Comparison of ENCODE assay signal across 9 mouse cellular contexts in genomic region chr6:140282285-140282577, GRCm38 (mm10).
DNase-seq lines count a peak whose midpoint lies in the region; ATAC-seq and TF ChIP-seq lines count a peak whose summit lies in the region.
"Had no signal": no experiment of that assay in that cellular context is flagged by ENCODE, and none has a peak within 500 bp of the region (broad histone marks: within the 10 kb centered on the region; RNA-seq: fewer than 3 reads in every experiment).

No protein-coding gene starts in this region.

- no peak for DNase-seq in hindbrain, embryonic 10.5 days (ENCODE audit: low spot score)
- DNase-seq in lung, postnatal 14 days = peak; percentile 4
- DNase-seq in lung, postnatal 25 days (ENCODE audit: low spot score) = no peak
- peak; percentile 32 for DNase-seq in midbrain, postnatal 0 days (ENCODE audit: low spot score)
- DNase-seq in yolk sac, embryonic 10.5 days (ENCODE audit: low spot score) = no peak
- DNase-seq in cerebellum, postnatal 10 days = no peak

- no peaks in the 10 kb centered on the region for H3K27me3 ChIP-seq in hindbrain, embryonic 10.5 days (ENCODE audit: insufficient read depth, poor library complexity, severe bottlenecking)
- H3K27me3 ChIP-seq in hindbrain, embryonic 13.5 days = no peaks in the 10 kb centered on the region
- H3K27me3 ChIP-seq in heart, embryonic 12.5 days (replicated peaks) = no peaks in the 10 kb centered on the region
- H3K27me3 ChIP-seq in midbrain, postnatal 0 days (ENCODE audit: insufficient read depth, low read length) = no peaks in the 10 kb centered on the region

- no peak overlapping the region for H3K4me2 ChIP-seq in hindbrain, embryonic 13.5 days
- no peak overlapping the region; the same call in 1 of the 2 replicates for H3K4me2 ChIP-seq in heart, embryonic 12.5 days
- H3K4me2 ChIP-seq in midbrain, postnatal 0 days (ENCODE audit: low read depth, low read length, poor library complexity, severe bottlenecking) = no peak overlapping the region

- peak overlapping the region; percentile 35; the same call in 1 of the 2 replicates for H3K27ac ChIP-seq in hindbrain, embryonic 10.5 days
- H3K27ac ChIP-seq in hindbrain, embryonic 13.5 days = no peak overlapping the region
- H3K27ac ChIP-seq in heart, embryonic 12.5 days (ENCODE audit: poor library complexity, severe bottlenecking) = peak overlapping the region; percentile 54; the same call in 1 of the 2 replicates
- H3K27ac ChIP-seq in midbrain, postnatal 0 days (ENCODE audit: low read depth, low read length) = no peak overlapping the region
- H3K27ac ChIP-seq: embryonic facial prominence, embryonic 10.5 days had no signal

- WGBS in hindbrain, embryonic 10.5 days = 68% methylated on average over 7 of the region's 7 CpGs
- WGBS in hindbrain, embryonic 13.5 days = 71% methylated on average over 7 of the region's 7 CpGs
- WGBS in heart, embryonic 12.5 days = 58% methylated on average over 7 of the region's 7 CpGs
- 36% methylated on average over 7 of the region's 7 CpGs for WGBS in midbrain, postnatal 0 days

- H3K9ac ChIP-seq in hindbrain, embryonic 13.5 days = no peak overlapping the region
- H3K9ac ChIP-seq in heart, embryonic 12.5 days = no peak overlapping the region
- H3K9ac ChIP-seq in midbrain, postnatal 0 days (replicated peaks; ENCODE audit: low read length, poor library complexity, severe bottlenecking) = no peak overlapping the region

- no peak for TF ChIP-seq CTCF in midbrain, postnatal 0 days (IDR thresholded peaks at IDR 0.05)

- ATAC-seq in hindbrain, embryonic 13.5 days (ENCODE audit: low FRiP score) = no peak
- no peak for ATAC-seq in heart, embryonic 12.5 days (ENCODE audit: insufficient number of reproducible peaks, low FRiP score)
- ATAC-seq in midbrain, postnatal 0 days (ENCODE audit: low FRiP score) = no peak

- H3K9me3 ChIP-seq in hindbrain, embryonic 10.5 days = no peaks in the 10 kb centered on the region
- H3K9me3 ChIP-seq in hindbrain, embryonic 13.5 days = no peaks in the 10 kb centered on the region
- no peaks in the 10 kb centered on the region for H3K9me3 ChIP-seq in heart, embryonic 12.5 days (replicated peaks)
- H3K9me3 ChIP-seq in midbrain, postnatal 0 days (ENCODE audit: low read length) = no peaks in the 10 kb centered on the region
- H3K9me3 ChIP-seq: embryonic facial prominence, embryonic 10.5 days had no signal

- H3K36me3 ChIP-seq in hindbrain, embryonic 10.5 days = no peaks in the 10 kb centered on the region
- H3K36me3 ChIP-seq in hindbrain, embryonic 13.5 days = no peaks in the 10 kb centered on the region
- no peaks in the 10 kb centered on the region for H3K36me3 ChIP-seq in heart, embryonic 12.5 days
- H3K36me3 ChIP-seq in midbrain, postnatal 0 days (ENCODE audit: insufficient read depth, low read length) = no peaks in the 10 kb centered on the region
- H3K36me3 ChIP-seq: embryonic facial prominence, embryonic 10.5 days had no signal

- no peak overlapping the region for H3K4me3 ChIP-seq in hindbrain, embryonic 10.5 days
- no peak overlapping the region for H3K4me3 ChIP-seq in hindbrain, embryonic 13.5 days
- H3K4me3 ChIP-seq in heart, embryonic 12.5 days = no peak overlapping the region
- H3K4me3 ChIP-seq in midbrain, postnatal 0 days (ENCODE audit: low read depth, low read length) = no peak overlapping the region
- H3K4me3 ChIP-seq: embryonic facial prominence, embryonic 10.5 days had no signal

- H3K4me1 ChIP-seq in hindbrain, embryonic 10.5 days (replicated peaks) = peaks cover 14% of the 10 kb centered on the region; the same call in 1 of the 2 replicates
- H3K4me1 ChIP-seq in hindbrain, embryonic 13.5 days (replicated peaks) = peaks cover 7% of the 10 kb centered on the region; the same call in 1 of the 2 replicates
- H3K4me1 ChIP-seq in heart, embryonic 12.5 days (replicated peaks) = peaks cover 19% of the 10 kb centered on the region
- H3K4me1 ChIP-seq in midbrain, postnatal 0 days (ENCODE audit: insufficient read depth, low read length) = no peaks in the 10 kb centered on the region

Comparison
In these comparisons a context has a peak if more than half of its experiments do, and no peak if none do; other contexts are left out.
1. DNase-seq: peak in lung, postnatal 14 days (single experiment) and midbrain, postnatal 0 days (single experiment); none in hindbrain, embryonic 10.5 days (single experiment), lung, postnatal 25 days (single experiment), yolk sac, embryonic 10.5 days (single experiment) and cerebellum, postnatal 10 days (0 of 2).
2. H3K27ac ChIP-seq: peak in hindbrain, embryonic 10.5 days (single experiment) and heart, embryonic 12.5 days (single experiment); none in hindbrain, embryonic 13.5 days (single experiment) and midbrain, postnatal 0 days (single experiment).